21 mouse cellular contexts compared by ENCODE assay signal in the genomic region with DNA sequence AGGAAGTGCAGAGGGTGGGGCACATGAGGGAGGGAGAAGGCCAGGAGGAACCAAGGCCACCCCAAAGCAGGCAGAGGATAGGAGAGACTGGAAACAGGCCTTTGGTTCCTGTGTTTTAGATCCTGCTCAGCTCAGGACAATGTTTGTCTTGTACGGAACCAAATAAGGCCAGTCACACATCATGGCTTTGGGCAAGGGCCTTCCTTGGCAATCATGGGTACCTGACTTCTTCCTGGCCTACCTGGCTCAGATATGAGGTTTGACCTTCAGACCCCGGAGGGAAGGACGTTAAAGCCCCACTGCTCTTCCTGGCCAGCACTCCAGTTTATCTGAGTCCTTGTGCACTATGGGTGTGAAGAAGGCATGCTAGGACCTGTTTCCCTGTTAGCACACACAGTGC.
"Had no signal": no experiment of that assay in that cellular context is flagged by ENCODE, and none has a peak within 500 bp of the region (broad histone marks: within the 10 kb centered on the region; RNA-seq: fewer than 3 reads in every experiment).

No protein-coding gene starts in this region.

- H3K36me3 ChIP-seq: intestine, embryonic 15.5 days; kidney, embryonic 15.5 days; limb, embryonic 12.5 days; limb, embryonic 15.5 days; midbrain, embryonic 12.5 days; midbrain, embryonic 15.5 days; neural tube, embryonic 13.5 days had no signal

- H3K27ac ChIP-seq: intestine, embryonic 15.5 days; kidney, embryonic 15.5 days; limb, embryonic 12.5 days; limb, embryonic 15.5 days; liver, embryonic 14.5 days; midbrain, embryonic 12.5 days; midbrain, embryonic 15.5 days; neural tube, embryonic 13.5 days had no signal

- DNase-seq: kidney, adult 11 months; kidney, adult 8-10 months; kidney, postnatal 10 days; kidney, postnatal 4 days; left cerebral cortex, postnatal 4 days; liver, postnatal 0 days; lung, postnatal 36 days; retina, postnatal 1 day; right cerebral cortex, postnatal 25 days; spleen, adult 18-20 months; thymus, postnatal 25 days had no signal

- H3K4me3 ChIP-seq: intestine, embryonic 15.5 days; kidney, embryonic 15.5 days; limb, embryonic 12.5 days; limb, embryonic 15.5 days; midbrain, embryonic 12.5 days; midbrain, embryonic 15.5 days; myocyte; neural tube, embryonic 13.5 days had no signal

- H3K9ac ChIP-seq: intestine, embryonic 15.5 days; kidney, embryonic 15.5 days; limb, embryonic 12.5 days; limb, embryonic 15.5 days; liver, embryonic 14.5 days; liver, postnatal 0 days; midbrain, embryonic 12.5 days; midbrain, embryonic 15.5 days; neural tube, embryonic 13.5 days had no signal

- H3K4me2 ChIP-seq: intestine, embryonic 15.5 days; kidney, embryonic 15.5 days; limb, embryonic 12.5 days; limb, embryonic 15.5 days; liver, embryonic 11.5 days; midbrain, embryonic 12.5 days; midbrain, embryonic 15.5 days; neural tube, embryonic 13.5 days had no signal

- ATAC-seq: intestine, embryonic 15.5 days; liver, postnatal 0 days; midbrain, embryonic 15.5 days had no signal

- H3K9me3 ChIP-seq: intestine, embryonic 15.5 days; kidney, embryonic 15.5 days; limb, embryonic 15.5 days; midbrain, embryonic 12.5 days; midbrain, embryonic 15.5 days; neural tube, embryonic 13.5 days had no signal

- H3K27me3 ChIP-seq: intestine, embryonic 15.5 days; kidney, embryonic 15.5 days; limb, embryonic 12.5 days; limb, embryonic 15.5 days; midbrain, embryonic 12.5 days; midbrain, embryonic 15.5 days; neural tube, embryonic 13.5 days had no signal

- H3K4me1 ChIP-seq: intestine, embryonic 15.5 days; limb, embryonic 12.5 days; limb, embryonic 15.5 days; midbrain, embryonic 12.5 days; midbrain, embryonic 15.5 days had no signal
